Mouse (Mus musculus) limb, embryonic 14.5 days (tissue): ENCODE data around the gene 1810055G02Rik. TPM values are rescaled to one million over a fixed set of nuclear protein-coding genes. Genes with fewer than 3 reads are reported as not detected.

Source experiments
- ATAC-seq: fragments of 200-750 bp; cut with Nextera tagmentation; 2 replicates; pipeline ENCODE4 v1.8.0; 2017; ENCODE audit warnings: low read depth, moderate number of reproducible peaks, moderate TSS enrichment; ENCODE audit not compliant: low FRiP score
- DNase-seq: peaks from one replicate; pipeline ENCODE4 v3.0.0-alpha.2; 2015; ENCODE audit warnings: low spot score
- H3K27ac ChIP-seq: fragments of 300-500 bp; sonication (generic); replicated peaks from 2 replicates; pipeline ENCODE4 v1.5.1; 2014; ENCODE audit warnings: low read depth, mild to moderate bottlenecking, low read length, moderate library complexity, mixed read lengths
- H3K27me3 ChIP-seq: fragments of 300-500 bp; sonication (generic); 2 replicates; pipeline ENCODE4 v1.6.1; 2014; ENCODE audit warnings: low read length, mixed read lengths; ENCODE audit not compliant: control insufficient read depth, insufficient read depth
- H3K36me3 ChIP-seq: fragments of 300-500 bp; sonication (generic); 2 replicates; pipeline ENCODE4 v1.6.1; 2014; ENCODE audit warnings: mild to moderate bottlenecking, low read length, moderate library complexity, mixed read lengths; ENCODE audit not compliant: control insufficient read depth, insufficient read depth
- H3K4me1 ChIP-seq: fragments of 300-500 bp; sonication (generic); 2 replicates; pipeline ENCODE4 v1.6.1; 2014; ENCODE audit warnings: antibody characterized with exemption, low read length, mixed read lengths; ENCODE audit not compliant: control insufficient read depth, insufficient read depth
- H3K4me2 ChIP-seq: fragments of 300-500 bp; sonication (generic); replicated peaks from 2 replicates; pipeline ENCODE4 v1.6.1; 2014; ENCODE audit warnings: low read depth, mild to moderate bottlenecking, low read length, moderate library complexity; ENCODE audit not compliant: severe bottlenecking
- H3K4me3 ChIP-seq: fragments of 300-500 bp; sonication (generic); replicated peaks from 2 replicates; pipeline ENCODE4 v1.5.1; 2014; ENCODE audit warnings: low read length
- H3K9ac ChIP-seq: fragments of 300-500 bp; sonication (generic); 2 replicates; pipeline ENCODE4 v1.6.1; 2014; ENCODE audit warnings: mild to moderate bottlenecking, low read depth, low read length, moderate library complexity; ENCODE audit not compliant: severe bottlenecking
- H3K9me3 ChIP-seq: fragments of 300-500 bp; sonication (generic); 2 replicates; pipeline ENCODE4 v1.6.1; 2016; ENCODE audit warnings: low read length; ENCODE audit not compliant: control insufficient read depth
- POLR2A ChIP-seq: fragments of 200-500 bp; IDR thresholded peaks from 2 replicates; pipeline ENCODE4 v1.8.0; 2012; ENCODE audit warnings: inconsistent platforms, mild to moderate bottlenecking, moderate library complexity, borderline replicate concordance; ENCODE audit not compliant: insufficient read depth, insufficient read length; ENCODE audit errors: extremely low read depth
- WGBS: fragments of 180-500 bp; shearing (Covaris S2); extraction: QIAGEN DNeasy Blood & Tissue Kit; methylation state at CpG from one replicate; pipeline ENCODE4 v1.1.7; 2014; 5-methylcytosine and 5-hydroxymethylcytosine counted together
- polyA plus RNA-seq, 2 experiments: library from polyadenylated mRNA; depleted of rRNA in 1 of 2; stranded (reverse) in 1 of 2; unstranded in 1 of 2; fragments of >200 nt; fragmentation: Nextera tagmentation in 1 of 2; extraction: Ambion mirVana in 1 of 2; gene quantifications; 2 replicates each; pipeline versions ENCODE4 v1.2.1 to v1.2.3; 2012 to 2014

1810055G02Rik gene
- polyA plus RNA-seq, 2 experiments = 56.4 to 76.0 TPM

DNA sequence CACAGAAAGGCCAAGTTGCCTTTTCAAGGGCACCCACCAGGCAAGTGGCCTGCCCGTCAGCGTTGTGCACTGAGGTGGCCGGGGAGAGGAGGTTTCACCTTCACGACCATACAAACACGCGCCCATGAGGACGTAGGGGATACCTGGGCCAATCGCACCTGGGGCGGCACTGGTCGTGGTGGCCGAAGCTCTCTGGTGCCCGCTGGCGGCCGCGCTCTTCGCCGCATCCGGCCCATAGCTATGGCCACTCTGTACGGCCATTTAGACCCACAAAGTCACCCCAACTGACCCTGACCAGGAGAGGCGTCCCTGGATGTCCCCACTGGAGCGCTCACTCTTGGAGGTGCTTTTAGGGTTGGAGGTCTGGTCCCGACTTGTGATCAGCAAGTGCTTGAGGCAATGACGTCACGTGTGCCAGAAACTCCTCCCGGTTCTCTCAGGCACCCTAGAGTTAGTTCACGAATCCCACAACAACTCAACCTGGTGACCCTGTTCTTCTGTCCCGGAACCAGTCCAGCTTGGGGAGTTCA lies 11.3 kb downstream of the 1810055G02Rik start:
- 1% methylated on average over 27 of the region's 27 CpGs for WGBS
- peaks cover 6% of the 10 kb centered on the region for H3K4me1 ChIP-seq
- H3K9ac ChIP-seq = peak overlapping the region; percentile 50
- peak overlapping the region; percentile 93 for H3K4me2 ChIP-seq
- peak overlapping the region; percentile 41 for H3K4me3 ChIP-seq
- peak; percentile 66 for ATAC-seq
- peaks cover 39% of the 10 kb centered on the region for H3K36me3 ChIP-seq
- no peak for TF ChIP-seq POLR2A
- H3K27ac ChIP-seq = 0 out of 2 replicates have a peak overlapping the region, but pooled peaks have one; percentile 26
- peak; percentile 22 for DNase-seq
- H3K9me3 ChIP-seq = no peaks in the 10 kb centered on the region
- H3K27me3 ChIP-seq = no peaks in the 10 kb centered on the region

DNA sequence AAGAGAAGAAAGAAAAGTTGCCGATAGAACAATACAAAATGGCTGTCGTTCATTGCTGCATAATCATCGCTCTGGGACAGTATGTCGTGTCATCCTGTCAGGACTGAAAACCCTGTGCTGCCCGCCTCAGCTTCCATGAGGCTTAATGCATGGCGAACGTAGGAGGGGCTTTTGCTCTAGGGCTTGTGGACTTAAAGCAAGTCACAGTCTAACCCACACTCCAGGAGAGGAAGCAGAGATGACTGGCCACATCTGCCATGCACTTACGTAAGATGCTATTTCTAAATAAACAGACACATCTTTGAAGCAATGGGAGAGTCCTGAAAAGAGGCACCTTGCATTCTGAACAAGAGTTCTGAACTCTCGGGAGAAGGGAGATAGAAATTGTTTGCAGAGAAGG lies 15.1 kb downstream of the 1810055G02Rik start:
- peaks cover 6% of the 10 kb centered on the region for H3K4me1 ChIP-seq
- no peak overlapping the region for H3K4me3 ChIP-seq
- no peaks in the 10 kb centered on the region for H3K9me3 ChIP-seq
- 93% methylated on average over 9 of the region's 9 CpGs for WGBS
- no peak for TF ChIP-seq POLR2A
- no peak overlapping the region for H3K9ac ChIP-seq
- H3K36me3 ChIP-seq = peaks cover 4% of the 10 kb centered on the region
- ATAC-seq (no peak), DNase-seq (no peak)
- no peak overlapping the region for H3K27ac ChIP-seq
- H3K4me2 ChIP-seq = no peak overlapping the region
- no peaks in the 10 kb centered on the region for H3K27me3 ChIP-seq

DNA sequence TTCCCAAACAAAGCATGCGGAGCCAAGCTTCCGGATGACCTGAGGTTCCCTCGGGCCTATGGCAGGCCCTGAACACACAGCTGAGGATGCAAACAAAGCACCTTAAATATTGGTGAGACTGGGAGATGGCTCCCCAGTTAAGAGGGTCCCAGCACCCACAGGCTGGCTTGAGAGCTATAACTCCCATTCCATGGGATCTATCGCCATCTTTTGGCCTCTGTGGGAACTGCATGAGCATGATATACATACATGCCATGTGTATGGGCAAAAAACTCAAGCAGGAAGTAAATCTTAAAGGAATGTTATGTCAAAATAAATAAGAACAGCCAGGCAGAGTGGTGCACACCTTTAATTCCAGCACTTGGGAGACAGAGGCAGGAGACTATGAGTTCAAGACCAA lies 15.8 kb downstream of the 1810055G02Rik start:
- DNase-seq (no peak), ATAC-seq (no peak)
- WGBS = 75% methylated on average over 4 of the region's 4 CpGs
- no peak overlapping the region for H3K9ac ChIP-seq
- peaks cover 6% of the 10 kb centered on the region for H3K4me1 ChIP-seq
- H3K9me3 ChIP-seq = no peaks in the 10 kb centered on the region
- no peaks in the 10 kb centered on the region for H3K27me3 ChIP-seq
- TF ChIP-seq POLR2A = no peak
- H3K36me3 ChIP-seq = no peaks in the 10 kb centered on the region
- H3K4me3 ChIP-seq = no peak overlapping the region
- no peak overlapping the region for H3K27ac ChIP-seq
- no peak overlapping the region for H3K4me2 ChIP-seq

DNA sequence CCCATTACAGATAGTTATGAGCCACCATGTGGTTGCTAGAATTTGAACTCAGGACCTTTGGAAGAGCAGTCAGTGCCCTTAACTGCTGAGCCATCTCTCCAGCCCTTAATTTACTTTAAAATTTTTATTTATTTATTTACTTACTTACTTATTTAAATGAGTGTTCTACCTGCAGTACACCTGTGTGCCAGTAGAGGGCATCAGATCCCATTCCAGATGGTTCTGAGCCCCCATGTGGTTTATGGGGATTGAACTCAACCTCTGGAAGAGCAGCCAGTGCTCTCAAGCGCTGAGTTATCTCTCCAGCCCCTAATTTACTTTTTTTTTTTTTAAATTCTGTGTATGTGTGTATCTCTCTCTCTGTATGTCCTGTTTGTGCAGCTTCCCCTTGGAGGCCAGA lies 16.7 kb downstream of the 1810055G02Rik start:
- DNase-seq = peak; percentile 65
- H3K9me3 ChIP-seq = no peaks in the 10 kb centered on the region
- H3K4me1 ChIP-seq = no peaks in the 10 kb centered on the region; the same call in 1 of the 2 replicates
- no peaks in the 10 kb centered on the region for H3K36me3 ChIP-seq
- H3K4me3 ChIP-seq = no peak overlapping the region
- ATAC-seq = no peak
- no peak overlapping the region for H3K27ac ChIP-seq
- no peaks in the 10 kb centered on the region for H3K27me3 ChIP-seq
- no peak for TF ChIP-seq POLR2A
- H3K9ac ChIP-seq = no peak overlapping the region
- H3K4me2 ChIP-seq = no peak overlapping the region
- WGBS = 23% methylated on average over 1 of the region's 1 CpGs

DNA sequence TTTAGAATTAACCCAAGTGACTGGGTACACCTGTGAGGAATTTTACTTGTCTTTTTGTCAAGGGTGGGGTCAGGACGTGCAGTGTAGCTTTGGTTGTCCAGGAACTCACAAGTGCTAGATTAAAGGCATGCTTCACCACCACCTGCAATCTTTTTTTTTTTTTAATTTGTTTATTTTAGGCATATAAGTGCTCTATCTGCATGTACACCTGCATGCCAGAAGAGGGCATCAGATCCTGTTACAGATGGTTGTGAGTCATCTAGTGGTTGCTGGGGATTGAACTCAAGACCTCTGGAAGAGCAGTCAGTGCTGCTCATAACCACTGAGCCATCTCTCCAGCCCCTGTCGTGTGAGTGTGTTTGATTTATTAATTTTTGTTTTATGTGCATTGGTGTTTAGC lies 20.8 kb downstream of the 1810055G02Rik start:
- 64% methylated on average over 2 of the region's 2 CpGs for WGBS
- Histone ChIP-seq H3K9ac (no peak overlapping the region), H3K4me3 (no peak overlapping the region), H3K9me3 (no peaks in the 10 kb centered on the region), H3K4me1 (no peaks in the 10 kb centered on the region), H3K4me2 (no peak overlapping the region), H3K27ac (no peak overlapping the region), H3K36me3 (no peaks in the 10 kb centered on the region), H3K27me3 (no peaks in the 10 kb centered on the region)
- DNase-seq (no peak), ATAC-seq (no peak)
- no peak for TF ChIP-seq POLR2A
